Mouse (Mus musculus) lung, postnatal 4 days (tissue): ENCODE measurements around the gene Adgrg5.

Source experiments
- DNase-seq, 2 experiments: peaks; one replicate each; pipeline ENCODE4 v3.0.0; 2021

Gene Adgrg5

DNA sequence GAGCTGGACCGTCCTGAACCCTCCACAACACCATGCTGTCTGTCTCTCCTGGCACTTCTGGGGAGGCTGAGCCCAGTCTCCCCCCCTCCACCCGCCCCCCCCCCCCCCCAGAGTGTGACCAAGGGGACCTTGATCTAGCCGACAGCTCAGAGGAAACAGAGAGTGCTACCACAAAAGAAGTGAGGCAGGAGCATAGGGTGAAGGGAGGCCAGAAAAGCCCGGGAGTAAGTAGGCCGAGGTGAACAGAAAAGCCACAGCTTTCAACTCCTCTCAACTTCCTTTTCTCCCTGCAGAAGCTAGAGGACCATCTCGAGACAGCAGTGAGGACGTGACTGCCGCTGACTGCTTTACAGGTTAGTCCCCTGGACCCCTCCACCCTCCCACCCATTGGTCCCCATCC is at the start of gene Adgrg5:
Adgrg5 (plus strand) TSS at position 290 of the 400 bp plus-strand sequence.
- DNase-seq = no peak

DNA sequence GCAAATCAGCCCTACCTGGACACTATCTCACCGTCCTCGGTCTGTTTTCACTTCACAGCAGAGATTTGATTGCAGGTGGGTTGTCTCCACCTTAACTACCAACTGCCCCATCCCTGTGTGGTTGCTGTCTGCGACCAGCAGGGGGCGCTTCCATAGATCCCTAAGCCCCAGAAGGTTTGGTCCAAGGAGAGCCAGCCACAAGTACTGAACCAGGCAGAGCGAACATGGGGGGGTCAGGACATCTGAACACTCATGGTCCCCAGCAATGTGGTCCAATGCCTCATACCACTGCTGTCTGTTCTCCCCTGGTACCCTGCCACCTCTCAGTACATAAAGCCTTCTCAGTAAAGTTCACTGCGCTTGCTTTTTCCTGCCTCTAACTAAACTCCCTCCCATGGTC is 49.1 kb upstream of the Adgrg5 start:
- peak; percentile 72 to 81 for DNase-seq

DNA sequence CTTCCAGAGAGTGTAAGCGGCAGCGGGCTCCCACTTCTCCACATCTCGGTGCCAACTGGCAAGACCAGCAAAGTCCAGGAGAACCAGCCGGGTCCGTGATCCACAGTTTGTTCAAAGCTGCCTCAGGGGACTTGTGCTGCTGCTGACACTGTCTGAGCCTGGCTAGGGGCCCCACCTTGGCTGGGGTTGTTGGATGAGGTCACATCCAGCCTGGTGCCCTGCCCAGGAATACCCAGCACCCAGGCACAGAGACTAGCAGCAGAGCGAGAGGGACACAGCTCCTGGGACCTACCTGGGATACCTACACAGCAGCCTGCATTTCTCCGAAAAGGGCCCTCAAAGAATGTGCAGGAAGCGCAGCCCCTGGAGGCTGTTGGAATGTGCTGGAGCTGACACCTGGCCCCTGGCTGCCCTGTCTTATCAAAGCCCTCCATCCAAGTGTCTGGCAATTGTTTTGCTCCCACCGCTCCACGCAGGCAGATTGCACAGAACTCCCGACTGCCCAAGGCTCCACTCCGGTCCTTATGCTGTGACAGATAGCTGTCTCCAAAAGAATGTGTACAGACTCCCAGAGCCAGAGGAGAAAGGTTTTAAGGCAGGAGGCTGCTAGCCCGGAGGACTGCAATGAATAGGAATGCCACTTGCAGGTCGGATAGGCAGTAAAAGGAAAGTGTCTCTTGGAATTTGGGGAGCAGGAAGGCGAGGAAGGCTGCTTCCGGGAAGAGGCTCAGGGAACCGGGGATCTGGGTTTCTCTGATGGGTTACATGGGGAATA is 48.2 kb upstream of the Adgrg5 start:
- DNase-seq = peak; percentile 51 to 62

DNA sequence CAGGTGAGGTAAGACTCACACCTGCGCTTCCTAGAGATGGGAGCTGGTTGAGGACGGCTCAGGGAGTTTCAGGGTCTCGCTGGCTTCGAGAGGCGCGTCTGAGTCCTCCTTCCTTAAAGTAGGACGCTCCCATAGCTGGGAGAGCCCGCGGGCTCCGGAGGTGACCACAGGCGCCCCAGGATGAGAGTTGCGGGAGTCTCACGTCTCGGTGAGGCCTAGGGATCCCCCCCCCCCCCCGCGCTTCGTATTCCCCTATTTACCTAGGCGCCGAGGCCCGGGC is 47.7 kb upstream of the Adgrg5 start:
- no peak for DNase-seq

DNA sequence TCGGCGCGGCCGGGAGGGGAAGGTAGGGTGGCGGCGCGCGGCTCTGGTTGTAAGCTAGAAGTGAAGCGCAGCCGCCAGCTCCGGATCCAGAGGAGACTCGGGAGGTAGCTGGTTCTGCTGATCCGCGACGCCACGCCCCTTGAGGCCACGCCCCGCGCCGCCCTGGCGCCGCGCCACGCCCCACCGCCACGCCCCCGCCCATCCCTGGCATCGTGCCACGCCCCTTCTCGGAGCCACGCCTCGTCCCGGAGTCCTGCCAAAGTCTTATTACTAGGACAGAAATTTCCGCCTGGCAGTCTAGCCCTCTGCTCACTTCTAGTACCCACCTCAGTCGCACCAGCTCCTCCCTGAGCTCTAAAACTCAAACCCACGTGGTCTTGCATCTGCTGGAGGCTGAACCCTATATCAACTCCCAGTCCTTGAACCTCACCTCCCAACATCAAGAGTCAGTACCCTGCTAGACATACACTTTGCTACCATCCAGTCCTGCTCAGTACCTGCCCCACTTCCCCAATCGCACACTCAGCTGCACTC is 47.2 kb upstream of the Adgrg5 start, which contains the start of gene Dok4:
Dok4 (minus strand) TSS at position 134 of the 534 bp plus-strand sequence.
- DNase-seq = peak; percentile 93 to 95

DNA sequence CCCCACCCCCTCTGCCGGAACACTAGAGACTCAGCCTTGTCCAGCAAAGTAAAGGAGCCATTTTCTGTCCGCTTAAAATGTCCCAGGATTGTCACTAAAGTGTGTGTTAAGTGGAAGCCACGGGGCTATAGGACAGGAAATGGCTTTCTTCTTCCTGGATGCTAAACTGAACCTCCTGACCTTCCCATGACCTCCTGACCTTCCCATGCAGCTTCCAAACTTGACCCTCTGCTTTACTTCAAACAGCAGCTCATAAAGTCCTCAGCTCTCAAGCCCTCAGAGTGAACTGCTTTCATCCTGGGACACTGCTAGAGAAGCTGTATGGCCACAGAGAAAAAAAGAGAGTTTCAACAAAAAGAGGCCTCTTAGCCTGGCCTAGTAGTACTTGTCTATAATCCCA is 46.7 kb upstream of the Adgrg5 start:
- peak in 1 of 2 experiments; percentile 22 for DNase-seq

DNA sequence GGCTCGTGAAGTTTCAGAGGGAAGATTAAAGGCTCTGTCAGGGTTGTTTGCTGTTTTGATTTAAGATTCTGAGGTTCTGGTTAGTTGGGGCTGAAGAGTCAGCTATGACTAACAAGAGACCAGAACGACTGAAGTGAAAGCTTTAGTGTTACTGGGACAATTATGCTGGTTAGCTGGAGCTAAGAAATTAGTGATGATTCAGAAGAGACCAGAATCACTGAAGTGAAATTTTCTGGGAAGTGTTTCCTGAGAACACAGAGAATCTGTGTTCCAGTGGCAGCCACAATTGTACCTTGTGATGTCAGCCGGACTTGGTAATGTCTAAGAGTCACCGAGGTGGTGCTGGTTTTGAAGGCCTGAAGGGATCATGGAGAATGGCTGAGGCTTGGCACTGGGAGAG is 42.8 kb upstream of the Adgrg5 start:
- DNase-seq = no peak

DNA sequence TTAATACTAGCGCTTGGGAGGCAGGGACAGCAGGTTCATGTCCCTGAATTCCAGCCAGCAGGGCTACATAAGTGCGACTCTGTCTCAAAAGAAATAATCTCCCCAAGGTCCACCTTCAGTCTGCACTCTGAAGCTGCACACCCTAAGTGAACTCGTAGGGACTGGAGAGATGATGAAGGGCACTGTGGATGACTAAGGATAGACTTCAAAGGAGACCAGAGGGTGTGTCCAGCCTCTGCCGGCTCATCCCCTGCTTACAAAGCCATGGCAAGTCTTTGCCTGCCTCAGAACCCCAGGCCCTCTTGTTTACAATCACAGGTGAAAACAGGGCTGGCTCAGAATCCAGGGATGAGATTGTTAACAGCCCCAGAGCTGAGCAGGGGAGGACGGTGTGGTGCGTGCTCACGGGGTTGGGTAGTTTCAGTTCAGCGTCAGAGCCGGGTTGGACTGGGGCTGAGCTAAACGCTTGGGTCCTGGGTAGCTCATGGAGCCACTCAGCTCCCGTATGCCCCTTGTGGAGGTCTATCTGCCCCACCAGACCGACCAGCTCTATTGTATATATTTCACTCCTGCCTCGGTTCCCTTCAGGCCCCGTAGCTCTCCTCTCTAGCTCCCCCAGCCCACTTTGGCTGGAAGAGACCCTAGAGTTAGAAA is 35.0 kb upstream of the Adgrg5 start:
- no peak for DNase-seq

DNA sequence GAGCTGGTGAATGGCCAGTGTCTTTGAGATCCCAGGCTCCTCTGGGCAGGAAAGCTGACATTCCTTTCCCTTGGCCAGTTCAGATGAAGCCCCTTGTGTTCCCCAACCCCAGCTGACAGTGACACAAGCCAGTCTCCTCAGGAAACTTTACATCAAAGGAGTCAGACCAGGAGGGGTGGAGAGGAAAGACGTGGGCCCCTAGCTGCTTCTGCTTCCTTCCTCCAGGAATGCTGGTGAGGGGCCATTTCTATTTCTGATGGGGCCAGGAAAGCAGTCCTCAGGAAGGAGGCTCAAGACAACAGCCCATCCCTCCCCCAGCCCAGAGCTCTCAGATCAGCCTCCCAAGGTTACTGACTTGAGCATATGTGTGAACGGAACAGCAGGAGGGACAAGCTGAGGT is 30.6 kb upstream of the Adgrg5 start:
- peak in 1 of 2 experiments; percentile 38 for DNase-seq

DNA sequence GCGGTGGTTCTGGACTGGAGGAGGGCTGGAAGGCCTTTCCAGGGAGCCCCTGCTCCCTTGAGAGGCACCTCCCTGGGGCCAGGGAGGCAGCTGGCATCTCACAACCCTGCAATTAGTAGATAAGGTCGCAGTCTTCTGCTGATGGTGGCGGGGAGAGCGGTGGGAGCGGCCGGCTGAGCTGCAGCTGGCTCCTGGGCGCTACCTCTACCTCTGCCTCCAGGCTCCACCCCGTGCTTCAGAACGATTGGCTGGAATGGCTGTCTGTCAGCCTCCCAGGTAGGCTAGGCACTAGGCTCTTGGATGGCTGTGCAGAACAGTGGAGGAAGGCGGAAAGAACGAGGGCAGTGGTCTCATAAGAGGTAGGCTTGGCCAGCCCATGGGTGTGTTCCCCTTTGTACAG is 24.2 kb upstream of the Adgrg5 start:
- peak; percentile 69 to 76 for DNase-seq

DNA sequence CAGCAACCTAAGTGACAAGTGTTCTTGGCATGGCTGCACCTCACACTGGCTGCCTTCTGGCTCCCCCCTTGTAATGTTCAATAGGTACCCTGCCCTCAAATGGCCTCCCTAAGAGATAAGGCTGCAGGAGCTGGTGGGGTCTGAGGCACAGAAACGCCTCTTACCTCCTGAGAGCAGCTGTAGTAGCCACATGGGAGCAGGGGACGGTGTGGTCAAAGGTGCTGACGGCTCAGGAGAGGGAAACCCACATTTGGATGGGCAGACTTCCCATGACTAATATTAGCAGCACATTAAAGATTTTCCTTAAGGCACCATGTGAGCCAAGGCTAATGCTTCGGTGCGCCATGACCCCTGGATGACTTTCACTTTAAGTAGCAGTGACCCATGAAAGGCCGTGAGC is 22.9 kb upstream of the Adgrg5 start:
- no peak for DNase-seq

DNA sequence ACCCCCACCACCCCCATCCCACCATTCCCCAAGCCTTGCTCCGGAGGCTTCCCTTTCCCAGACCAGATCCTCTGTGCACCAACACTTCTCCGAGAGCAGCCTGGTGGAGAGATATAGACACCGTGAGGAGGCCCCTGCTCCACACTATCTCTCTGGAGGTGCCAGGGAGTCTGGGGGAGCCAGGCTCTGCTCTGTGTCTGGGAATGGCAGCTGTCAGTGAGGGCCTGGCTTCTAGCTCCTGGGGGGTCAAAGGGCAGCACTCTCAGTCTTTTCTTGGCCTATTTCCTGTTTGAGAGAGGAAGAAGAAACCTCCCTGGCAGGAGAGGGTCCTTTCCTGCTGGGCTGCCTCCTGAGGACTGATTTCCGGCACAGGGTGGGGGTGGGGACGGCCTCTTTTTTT is 22.5 kb upstream of the Adgrg5 start:
- DNase-seq = no peak

DNA sequence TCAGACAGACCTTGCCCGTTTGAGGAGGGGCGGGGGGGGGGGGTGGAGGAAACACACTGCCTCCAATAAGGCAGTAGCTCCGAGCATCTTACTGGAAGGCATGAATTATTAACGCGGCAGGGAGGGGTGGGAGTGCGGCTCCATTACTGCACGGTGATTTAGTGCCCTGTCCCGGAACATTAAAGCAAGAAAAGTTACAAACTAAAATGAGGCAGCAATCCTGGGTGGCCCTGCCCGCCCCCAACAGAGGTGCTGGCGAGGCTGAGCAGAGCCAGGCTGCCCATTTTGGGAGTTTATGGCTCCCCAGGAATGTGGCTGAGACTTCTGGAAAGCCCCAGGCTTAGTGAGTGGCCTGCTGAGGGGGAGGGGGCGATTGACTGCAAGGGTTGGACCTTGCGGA is 19.8 kb upstream of the Adgrg5 start:
- DNase-seq = no peak

DNA sequence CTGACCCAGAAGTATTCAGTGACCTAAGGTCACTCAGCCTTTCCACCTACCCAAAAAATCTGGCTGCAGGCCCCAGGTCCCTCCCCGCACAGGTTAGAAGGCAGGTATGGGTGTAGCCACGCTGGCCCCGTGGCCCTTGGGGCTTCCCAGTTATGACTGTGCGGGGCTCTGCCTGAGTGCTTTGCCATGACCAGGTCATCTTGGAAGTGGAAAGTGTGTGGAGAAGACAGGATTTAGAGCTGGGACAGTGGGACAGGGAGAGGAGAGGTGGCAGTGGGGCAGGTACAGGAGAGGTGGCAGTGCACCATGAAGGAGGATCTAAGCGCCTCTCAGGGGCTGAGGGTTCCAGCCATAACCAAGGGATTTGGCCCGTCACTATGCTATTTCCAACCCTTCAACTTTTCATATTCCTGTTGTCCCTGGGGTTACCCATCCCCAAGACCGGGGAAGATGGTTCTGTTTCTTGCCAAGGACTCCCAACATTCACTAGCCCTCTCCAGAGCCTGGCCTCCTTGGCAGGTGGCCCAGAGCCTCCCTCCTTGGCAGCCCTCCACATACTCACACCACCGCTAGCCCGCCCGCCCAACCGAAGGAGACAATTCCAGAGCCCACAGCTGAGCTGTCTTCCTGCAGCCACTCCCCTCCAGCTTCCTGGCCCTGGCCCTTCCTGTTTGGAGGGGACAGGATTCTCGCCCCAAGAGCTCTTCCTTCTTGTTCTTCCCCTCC is 18.9 kb upstream of the Adgrg5 start:
- peak; percentile 94 to 95 for DNase-seq

DNA sequence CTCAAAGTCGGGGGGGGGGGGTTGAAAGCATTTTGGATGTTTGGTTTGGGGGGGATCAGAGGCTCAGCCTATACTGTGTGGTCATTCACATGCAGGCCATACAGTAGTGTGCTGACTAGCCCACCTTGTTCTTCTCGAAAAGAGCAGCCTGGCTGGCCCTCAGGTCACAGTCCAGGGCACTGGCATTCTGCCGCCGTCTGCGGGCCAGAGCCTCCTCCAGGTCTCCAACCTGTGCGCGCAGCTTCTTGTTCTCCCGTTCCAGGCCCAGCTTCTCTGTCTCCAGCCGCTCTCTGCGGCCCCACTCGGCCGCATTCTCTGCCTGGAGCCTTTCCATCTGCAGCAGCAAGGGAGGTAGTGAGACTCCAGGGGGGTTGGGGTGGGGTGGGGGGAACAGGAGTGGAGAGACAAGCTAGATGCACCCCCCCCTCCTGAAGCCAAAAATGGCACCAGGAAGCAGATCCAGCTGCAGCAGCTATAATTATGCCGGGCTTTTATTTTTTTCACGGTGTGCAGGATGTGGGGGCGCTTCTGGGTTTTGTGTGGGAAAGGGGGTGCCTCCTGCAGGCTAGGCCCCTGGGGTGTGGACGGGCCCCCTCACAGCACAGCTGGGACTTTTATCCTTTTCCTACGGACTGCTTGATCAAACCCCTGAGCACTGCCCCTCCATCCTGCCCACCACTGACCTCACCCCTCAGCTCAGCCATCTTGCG is 15.7 kb upstream of the Adgrg5 start:
- peak in 1 of 2 experiments; percentile 29 for DNase-seq

DNA sequence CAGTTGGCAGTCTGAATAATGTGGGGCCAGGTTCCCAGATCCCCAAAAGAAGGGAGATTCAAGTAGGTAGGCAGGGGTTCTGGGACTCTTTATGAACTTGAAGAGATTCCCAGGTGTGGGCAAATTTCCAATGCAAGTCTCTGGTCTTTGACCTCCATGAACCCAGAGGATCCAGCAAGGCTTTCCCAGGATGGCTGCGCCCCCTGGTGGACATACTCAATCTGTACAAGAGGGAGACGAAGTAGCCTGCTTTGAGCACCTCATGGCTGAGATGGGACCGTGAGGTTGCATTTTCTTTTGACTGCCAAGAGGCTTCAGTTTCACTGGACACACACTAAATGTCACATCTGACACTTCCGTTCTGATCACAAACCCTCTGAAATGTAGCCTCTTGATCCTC is 14.6 kb upstream of the Adgrg5 start:
- DNase-seq = peak; percentile 78 to 86

DNA sequence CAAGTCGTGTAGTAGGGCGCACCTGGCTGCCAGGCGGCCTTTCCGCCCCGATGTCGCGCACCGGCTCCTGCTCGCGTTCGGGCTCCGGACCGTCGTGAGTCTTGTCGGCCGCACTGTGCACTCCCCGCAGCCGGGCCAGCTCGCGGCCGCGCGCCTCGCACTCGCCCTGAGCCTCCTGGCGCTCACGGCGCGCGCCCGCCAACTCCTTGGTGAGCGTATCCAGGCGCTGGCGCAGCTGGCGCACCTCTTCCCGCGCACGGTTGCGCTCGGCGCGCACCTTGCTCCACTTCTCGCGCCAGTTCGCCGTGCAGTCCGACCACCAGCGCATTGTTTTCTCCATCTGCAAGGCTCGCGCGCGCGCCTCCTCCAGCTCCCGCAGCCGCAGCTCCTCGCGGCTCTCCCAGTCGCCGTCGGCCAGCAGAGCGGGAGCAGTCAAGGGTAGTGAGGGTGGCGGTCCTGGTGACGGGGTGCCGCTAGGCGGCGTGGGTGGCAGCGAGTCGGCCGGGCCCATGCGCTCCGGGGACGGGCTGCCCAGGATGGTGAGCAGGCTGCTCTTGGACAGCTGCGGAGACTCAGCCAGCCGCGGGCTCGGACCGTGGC is 10.3 kb upstream of the Adgrg5 start:
- peak; percentile 88 to 89 for DNase-seq

DNA sequence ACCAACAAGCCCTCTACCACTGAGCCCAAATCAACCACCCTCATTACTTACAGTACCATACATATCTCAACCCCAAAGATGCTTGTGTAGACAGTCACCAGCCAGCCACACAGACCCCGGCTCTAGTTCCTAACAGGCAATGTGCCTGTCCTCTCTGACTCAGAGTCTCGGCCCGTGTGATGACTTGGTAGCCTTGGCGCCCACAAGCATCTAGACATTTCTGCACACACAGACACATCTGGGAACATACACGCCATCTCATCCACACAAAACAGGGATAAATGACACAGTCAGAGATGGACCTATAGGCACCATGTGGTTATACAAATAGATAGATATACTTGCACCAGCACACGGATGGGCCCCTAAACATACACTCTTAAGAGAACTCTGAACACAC is 9.2 kb upstream of the Adgrg5 start:
- DNase-seq = no peak

DNA sequence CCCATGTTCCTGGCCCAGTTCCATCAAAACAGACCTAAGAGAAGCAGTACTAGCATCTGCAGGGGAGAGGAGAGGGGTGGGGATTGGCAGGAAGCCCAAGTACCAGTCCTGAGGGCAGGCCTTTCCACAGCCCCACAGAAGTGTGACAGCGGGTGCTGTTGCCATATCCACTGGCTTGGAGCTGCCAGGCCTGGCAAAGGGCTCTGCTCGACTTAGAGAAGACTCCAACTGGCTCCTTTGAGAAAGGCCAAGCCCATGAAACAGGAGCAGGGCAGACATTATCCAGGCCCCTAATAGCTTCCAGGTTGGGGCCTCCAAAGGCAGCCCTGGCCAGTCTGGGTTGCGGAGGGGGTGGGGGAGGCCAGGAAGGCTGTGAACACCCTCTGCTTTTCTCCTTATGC is 8.8 kb upstream of the Adgrg5 start:
- peak; percentile 55 to 78 for DNase-seq

DNA sequence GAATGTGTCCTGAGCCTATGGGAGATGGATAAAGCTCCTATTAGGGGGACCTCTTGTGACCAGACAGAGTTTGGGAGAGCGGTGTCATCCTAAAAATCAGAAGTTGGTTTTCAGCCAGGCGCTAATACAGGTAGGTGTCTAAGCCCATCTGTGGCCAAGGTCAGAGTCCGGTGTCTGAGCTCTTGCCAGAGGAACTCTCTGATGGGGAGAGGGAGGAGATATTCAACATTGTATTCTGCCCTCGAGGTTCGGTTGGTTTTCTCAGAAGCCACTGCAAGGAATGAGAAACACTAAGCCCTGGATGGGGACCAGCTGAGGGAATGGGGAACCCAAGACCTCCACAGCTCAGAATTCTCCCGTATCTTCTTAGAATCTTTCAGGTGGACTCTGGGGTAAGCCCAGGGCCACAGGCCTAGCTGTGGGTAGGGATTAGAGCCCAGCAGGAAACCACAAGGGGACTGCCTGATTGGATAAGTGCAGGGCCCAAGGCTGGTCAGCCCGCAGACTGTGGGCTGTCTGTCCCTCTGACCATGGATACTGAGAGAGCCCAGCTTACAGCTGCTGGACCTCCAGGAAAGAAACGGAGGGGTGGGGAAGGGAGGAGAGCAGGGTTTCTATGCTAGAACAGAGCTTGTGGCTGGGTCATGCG is 7.1 kb upstream of the Adgrg5 start:
- no peak for DNase-seq

DNA sequence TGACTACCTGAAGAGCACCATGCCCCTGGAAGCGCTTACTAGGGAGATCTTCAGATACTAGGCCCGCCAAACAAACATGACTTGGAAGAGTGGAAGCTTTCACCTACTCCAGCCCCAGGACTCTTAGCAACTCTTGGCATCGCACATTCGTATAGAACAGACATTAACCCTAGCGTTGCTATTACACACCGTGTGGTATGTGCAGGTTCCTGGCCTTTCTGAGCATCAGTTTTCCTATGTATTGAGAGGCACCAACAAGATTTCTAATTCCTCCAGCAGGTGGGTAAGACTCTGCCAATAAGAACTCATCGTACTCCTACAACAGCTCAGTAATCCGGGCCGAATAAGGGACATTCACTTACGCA is 6.6 kb upstream of the Adgrg5 start:
- DNase-seq = no peak

DNA sequence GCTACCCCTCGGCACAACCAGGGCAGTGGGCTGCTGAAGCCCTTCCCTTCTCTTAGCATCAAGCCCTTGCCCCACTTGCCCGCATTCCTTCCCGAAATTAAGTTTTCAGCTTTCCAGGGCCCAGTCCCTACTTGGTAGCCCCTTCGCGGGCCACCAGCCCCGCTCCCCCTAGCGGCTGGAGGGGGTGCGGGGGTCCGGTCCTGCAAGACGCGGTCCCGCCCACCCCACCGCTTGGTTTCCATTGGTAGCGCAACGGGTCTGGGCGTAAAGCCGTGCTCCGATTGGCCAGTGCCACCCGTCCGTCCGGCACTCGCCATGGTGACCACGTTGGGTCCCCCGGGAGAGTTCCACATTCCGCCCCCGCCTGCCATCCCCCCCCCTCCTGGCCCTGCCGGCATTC is 6.1 kb upstream of the Adgrg5 start:
- DNase-seq = peak; percentile 97 to 98
